Mouse (Mus musculus): ENCODE measurements at regions not wholly inside any gene's neighbourhood (a gene's known extent, or its start where the extent isn't known, plus 50 kb on each side); places are given as distances from the start of the nearest gene placed in this dataset.

GRCm38 (mm10) chr11:20882756-20883155 is 51.9 kb upstream of the Lgalsl start:
- H3K36me3 ChIP-seq, result no peaks in the 10 kb centered on the region
- H3K4me2 ChIP-seq, result no peak overlapping the region
- no peak overlapping the region for H3K9ac ChIP-seq
- no peaks in the 10 kb centered on the region for H3K4me1 ChIP-seq (replicated peaks)
- no peak for ATAC-seq (ENCODE audit: low FRiP score)
- H3K27me3 ChIP-seq, result no peaks in the 10 kb centered on the region
- H3K9me3 ChIP-seq, result no peaks in the 10 kb centered on the region
- WGBS, result 16% methylated on average over 1 of the region's 1 CpGs
- H3K4me3 ChIP-seq, result no peak overlapping the region
- H3K27ac ChIP-seq, result no peak overlapping the region

- Histone ChIP-seq H3K27ac (no peak overlapping the region), H3K9me3 (no peaks in the 10 kb centered on the region), H3K36me3 (no peaks in the 10 kb centered on the region), H3K4me3 (no peak overlapping the region), H3K27me3 (no peaks in the 10 kb centered on the region), H3K4me2 (no peak overlapping the region), H3K4me1 (replicated peaks) (no peaks in the 10 kb centered on the region), H3K9ac (no peak overlapping the region)
- ATAC-seq (ENCODE audit: low FRiP score), result no peak
- WGBS, result 82% methylated on average over 2 of the region's 2 CpGs
Observed at GRCm38 (mm10) chr11:20883907-20884306, 53.1 kb upstream of the Lgalsl start.

GRCm38 (mm10) chr11:20887044-20887443 is 56.2 kb upstream of the Lgalsl start:
- Histone ChIP-seq H3K27me3 (no peaks in the 10 kb centered on the region), H3K4me1 (replicated peaks) (no peaks in the 10 kb centered on the region), H3K9me3 (no peaks in the 10 kb centered on the region), H3K4me3 (no peak overlapping the region), H3K4me2 (no peak overlapping the region), H3K9ac (no peak overlapping the region), H3K36me3 (no peaks in the 10 kb centered on the region), H3K27ac (no peak overlapping the region)
- 82% methylated on average over 2 of the region's 2 CpGs for WGBS
- ATAC-seq (ENCODE audit: low FRiP score), result no peak

GRCm38 (mm10) chr11:20890479-20890878 is 59.6 kb upstream of the Lgalsl start:
- ATAC-seq (ENCODE audit: low FRiP score), result no peak
- Histone ChIP-seq H3K9ac (no peak overlapping the region), H3K27ac (no peak overlapping the region), H3K27me3 (no peaks in the 10 kb centered on the region), H3K36me3 (no peaks in the 10 kb centered on the region), H3K9me3 (no peaks in the 10 kb centered on the region), H3K4me3 (no peak overlapping the region), H3K4me1 (replicated peaks) (no peaks in the 10 kb centered on the region), H3K4me2 (no peak overlapping the region)
- WGBS, result 83% methylated on average over 3 of the region's 3 CpGs

- H3K27me3 ChIP-seq, result no peaks in the 10 kb centered on the region
- H3K36me3 ChIP-seq, result no peaks in the 10 kb centered on the region
- 89% methylated on average over 10 of the region's 10 CpGs for WGBS
- H3K27ac ChIP-seq, result no peak overlapping the region
- H3K9ac ChIP-seq, result no peak overlapping the region
- H3K4me1 ChIP-seq (replicated peaks), result peaks cover 10% of the 10 kb centered on the region
- no peak overlapping the region for H3K4me2 ChIP-seq
- no peak for ATAC-seq (ENCODE audit: low FRiP score)
- H3K4me3 ChIP-seq, result no peak overlapping the region
- no peaks in the 10 kb centered on the region for H3K9me3 ChIP-seq
Observed at GRCm38 (mm10) chr11:20891711-20892110, 60.9 kb upstream of the Lgalsl start.

GRCm38 (mm10) chr11:20896277-20897123 is 65.6 kb upstream of the Lgalsl start:
- Histone ChIP-seq H3K36me3 (no peaks in the 10 kb centered on the region), H3K9ac (no peak overlapping the region), H3K9me3 (no peaks in the 10 kb centered on the region), H3K4me1 (replicated peaks) (peaks cover 10% of the 10 kb centered on the region), H3K4me3 (no peak overlapping the region), H3K27me3 (no peaks in the 10 kb centered on the region), H3K27ac (no peak overlapping the region), H3K4me2 (no peak overlapping the region)
- ATAC-seq (ENCODE audit: low FRiP score), result no peak
- 68% methylated on average over 11 of the region's 11 CpGs for WGBS

- 88% methylated on average over 7 of the region's 7 CpGs for WGBS
- Histone ChIP-seq H3K4me2 (no peak overlapping the region), H3K9me3 (no peaks in the 10 kb centered on the region), H3K4me3 (no peak overlapping the region), H3K36me3 (no peaks in the 10 kb centered on the region), H3K9ac (no peak overlapping the region), H3K4me1 (replicated peaks) (peaks cover 10% of the 10 kb centered on the region), H3K27me3 (no peaks in the 10 kb centered on the region), H3K27ac (no peak overlapping the region)
- no peak for ATAC-seq (ENCODE audit: low FRiP score)
Observed at GRCm38 (mm10) chr11:20897468-20897867, 66.6 kb upstream of the Lgalsl start.

- Histone ChIP-seq H3K4me2 (no peak overlapping the region), H3K4me1 (replicated peaks) (peaks cover 10% of the 10 kb centered on the region), H3K27ac (no peak overlapping the region), H3K36me3 (no peaks in the 10 kb centered on the region), H3K27me3 (no peaks in the 10 kb centered on the region), H3K4me3 (no peak overlapping the region), H3K9ac (no peak overlapping the region), H3K9me3 (no peaks in the 10 kb centered on the region)
- no peak for ATAC-seq (ENCODE audit: low FRiP score)
- 74% methylated on average over 4 of the region's 4 CpGs for WGBS
Observed at GRCm38 (mm10) chr11:20898558-20898957, 67.7 kb upstream of the Lgalsl start.

- no peak overlapping the region for H3K27ac ChIP-seq
- H3K4me2 ChIP-seq, result no peak overlapping the region
- no peaks in the 10 kb centered on the region for H3K36me3 ChIP-seq
- H3K9me3 ChIP-seq, result no peaks in the 10 kb centered on the region
- no peak overlapping the region for H3K4me3 ChIP-seq
- no peak for ATAC-seq (ENCODE audit: low FRiP score)
- no peaks in the 10 kb centered on the region for H3K27me3 ChIP-seq
- WGBS, result 93% methylated on average over 6 of the region's 6 CpGs
- H3K9ac ChIP-seq, result no peak overlapping the region
- peaks cover 10% of the 10 kb centered on the region for H3K4me1 ChIP-seq (replicated peaks)
Observed at GRCm38 (mm10) chr11:20899766-20900165, 68.9 kb upstream of the Lgalsl start.

GRCm38 (mm10) chr11:20902001-20902400 is 71.1 kb upstream of the Lgalsl start:
- Histone ChIP-seq H3K4me2 (no peak overlapping the region), H3K27me3 (no peaks in the 10 kb centered on the region), H3K27ac (no peak overlapping the region), H3K9ac (no peak overlapping the region), H3K36me3 (no peaks in the 10 kb centered on the region), H3K9me3 (no peaks in the 10 kb centered on the region), H3K4me3 (no peak overlapping the region), H3K4me1 (replicated peaks) (no peaks in the 10 kb centered on the region)
- 65% methylated on average over 2 of the region's 2 CpGs for WGBS
- no peak for ATAC-seq (ENCODE audit: low FRiP score)

- Histone ChIP-seq H3K9me3 (no peaks in the 10 kb centered on the region), H3K27ac (no peak overlapping the region), H3K36me3 (no peaks in the 10 kb centered on the region), H3K4me3 (no peak overlapping the region), H3K27me3 (no peaks in the 10 kb centered on the region), H3K9ac (no peak overlapping the region), H3K4me1 (replicated peaks) (no peaks in the 10 kb centered on the region), H3K4me2 (no peak overlapping the region)
- 59% methylated on average over 8 of the region's 8 CpGs for WGBS
- no peak for ATAC-seq (ENCODE audit: low FRiP score)
Observed at GRCm38 (mm10) chr11:20902910-20903309, 72.1 kb upstream of the Lgalsl start.

GRCm38 (mm10) chr11:20907996-20908395 is 77.1 kb upstream of the Lgalsl start:
- no peak for ATAC-seq (ENCODE audit: low FRiP score)
- Histone ChIP-seq H3K9ac (no peak overlapping the region), H3K4me2 (no peak overlapping the region), H3K27ac (no peak overlapping the region), H3K4me3 (no peak overlapping the region), H3K27me3 (no peaks in the 10 kb centered on the region), H3K4me1 (replicated peaks) (no peaks in the 10 kb centered on the region), H3K36me3 (no peaks in the 10 kb centered on the region), H3K9me3 (no peaks in the 10 kb centered on the region)
- 67% methylated on average over 3 of the region's 3 CpGs for WGBS

- H3K9ac ChIP-seq, result no peak overlapping the region
- H3K27ac ChIP-seq, result no peak overlapping the region
- no peaks in the 10 kb centered on the region for H3K36me3 ChIP-seq
- H3K27me3 ChIP-seq, result no peaks in the 10 kb centered on the region
- no peaks in the 10 kb centered on the region for H3K4me1 ChIP-seq (replicated peaks)
- no peaks in the 10 kb centered on the region for H3K9me3 ChIP-seq
- no peak overlapping the region for H3K4me3 ChIP-seq
- WGBS, result 81% methylated on average over 4 of the region's 4 CpGs
- no peak overlapping the region for H3K4me2 ChIP-seq
- no peak for ATAC-seq (ENCODE audit: low FRiP score)
Observed at GRCm38 (mm10) chr11:20908471-20908870, 77.6 kb upstream of the Lgalsl start.
